Mouse (Mus musculus): ENCODE measurements around the gene Dcaf15. TPM values are rescaled to one million over a fixed set of nuclear protein-coding genes. Genes with fewer than 3 reads are reported as not detected.

Dcaf15 gene
- polyA plus RNA-seq, 1 experiment from 2014 or later = 4.4 TPM

- Histone ChIP-seq H3K36me3 (ENCODE audit: control insufficient read depth, insufficient read depth, low read length) (no peaks in the 10 kb centered on the region), H3K4me2 (replicated peaks; ENCODE audit: low read depth) (peak overlapping the region; percentile 36), H3K27ac (replicated peaks) (peak overlapping the region; percentile 99), H3K4me1 (replicated peaks; ENCODE audit: control insufficient read depth, insufficient read depth) (peaks cover 8% of the 10 kb centered on the region; the same call in 1 of the 2 replicates), H3K9ac (ENCODE audit: low read length) (peak overlapping the region; percentile 90), H3K4me3 (ENCODE audit: low read depth, low read length) (peak overlapping the region; percentile 84), H3K9me3 (ENCODE audit: control insufficient read depth, low read length) (no peaks in the 10 kb centered on the region), H3K27me3 (ENCODE audit: control insufficient read depth, insufficient read depth, low read length) (no peaks in the 10 kb centered on the region)
- DNase-seq (ENCODE audit: low spot score) = peak; percentile 96
- 1% methylated on average over 43 of the region's 58 CpGs for WGBS
- ATAC-seq (ENCODE audit: low FRiP score, low TSS enrichment) = peak; percentile 75
- no peak for TF ChIP-seq EP300 (optimal IDR thresholded peaks at IDR 0.05)
- TF ChIP-seq CTCF (IDR thresholded peaks at IDR 0.05; ENCODE audit: low read depth) = no peak
These were observed 37.5 kb downstream of the Dcaf15 start for GRCm38 (mm10) chr8:84067047-84067573.

- no peaks in the 10 kb centered on the region for H3K9me3 ChIP-seq (ENCODE audit: control insufficient read depth, low read length)
- peak; percentile 97 for ATAC-seq (ENCODE audit: low FRiP score, low TSS enrichment)
- peak within 1 kb of the TSS; percentile 86 for H3K4me2 ChIP-seq (replicated peaks; ENCODE audit: low read depth)
- no peaks in the 10 kb centered on the region for H3K27me3 ChIP-seq (ENCODE audit: control insufficient read depth, insufficient read depth, low read length)
- H3K9ac ChIP-seq (ENCODE audit: low read length) = peak within 1 kb of the TSS; percentile 90
- under 1% methylated on average over 51 of the region's 51 CpGs for WGBS
- H3K36me3 ChIP-seq (ENCODE audit: control insufficient read depth, insufficient read depth, low read length) = no peaks in the 10 kb centered on the region
- peak within 1 kb of the TSS; percentile 84 for H3K4me3 ChIP-seq (ENCODE audit: low read depth, low read length)
- peak within 1 kb of the TSS; percentile 99 for H3K27ac ChIP-seq (replicated peaks)
- peak; percentile 98 for DNase-seq (ENCODE audit: low spot score)
- peaks cover 8% of the 10 kb centered on the region; the same call in 1 of the 2 replicates for H3K4me1 ChIP-seq (replicated peaks; ENCODE audit: control insufficient read depth, insufficient read depth)
- no peak for TF ChIP-seq CTCF (IDR thresholded peaks at IDR 0.05; ENCODE audit: low read depth)
- TF ChIP-seq EP300 (optimal IDR thresholded peaks at IDR 0.05) = peak; percentile 94
These were observed 38.2 kb downstream of the Dcaf15 start, which contains the start of gene Rfx1 for GRCm38 (mm10) chr8:84066291-84066930. Gene Rfx1 (plus strand): TSS chr8:84066834.

- H3K4me3 ChIP-seq (ENCODE audit: low read depth, low read length) = peak overlapping the region; percentile 62
- TF ChIP-seq EP300 (optimal IDR thresholded peaks at IDR 0.05) (no peak), CTCF (IDR thresholded peaks at IDR 0.05; ENCODE audit: low read depth) (no peak)
- no peaks in the 10 kb centered on the region for H3K36me3 ChIP-seq (ENCODE audit: control insufficient read depth, insufficient read depth, low read length)
- ATAC-seq (ENCODE audit: low FRiP score, low TSS enrichment) = no peak
- peak overlapping the region; percentile 86 for H3K27ac ChIP-seq (replicated peaks)
- peak overlapping the region; percentile 71 for H3K9ac ChIP-seq (ENCODE audit: low read length)
- H3K4me2 ChIP-seq (replicated peaks; ENCODE audit: low read depth) = peak overlapping the region; percentile 86
- no peak for DNase-seq (ENCODE audit: low spot score)
- no peaks in the 10 kb centered on the region for H3K27me3 ChIP-seq (ENCODE audit: control insufficient read depth, insufficient read depth, low read length)
- no peaks in the 10 kb centered on the region for H3K9me3 ChIP-seq (ENCODE audit: control insufficient read depth, low read length)
- WGBS = 20% methylated on average over 5 of the region's 5 CpGs
- H3K4me1 ChIP-seq (replicated peaks; ENCODE audit: control insufficient read depth, insufficient read depth) = peaks cover 6% of the 10 kb centered on the region; the same call in 1 of the 2 replicates
These were observed 39.0 kb downstream of the Dcaf15 start for GRCm38 (mm10) chr8:84065457-84066072.

- Histone ChIP-seq H3K9ac (ENCODE audit: low read length) (peak within 1 kb of the TSS; percentile 71), H3K4me3 (ENCODE audit: low read depth, low read length) (peak within 1 kb of the TSS; percentile 62), H3K9me3 (ENCODE audit: control insufficient read depth, low read length) (no peaks in the 10 kb centered on the region), H3K36me3 (ENCODE audit: control insufficient read depth, insufficient read depth, low read length) (no peaks in the 10 kb centered on the region), H3K4me1 (replicated peaks; ENCODE audit: control insufficient read depth, insufficient read depth) (peaks cover 5% of the 10 kb centered on the region; the same call in 1 of the 2 replicates), H3K27ac (replicated peaks) (peak within 1 kb of the TSS; percentile 86), H3K4me2 (replicated peaks; ENCODE audit: low read depth) (peak within 1 kb of the TSS; percentile 86), H3K27me3 (ENCODE audit: control insufficient read depth, insufficient read depth, low read length) (no peaks in the 10 kb centered on the region)
- no peak for TF ChIP-seq CTCF (IDR thresholded peaks at IDR 0.05; ENCODE audit: low read depth)
- TF ChIP-seq EP300 (optimal IDR thresholded peaks at IDR 0.05) = no peak
- DNase-seq (ENCODE audit: low spot score) = no peak
- WGBS = 88% methylated on average over 1 of the region's 1 CpGs
- no peak for ATAC-seq (ENCODE audit: low FRiP score, low TSS enrichment)
These were observed 39.5 kb downstream of the Dcaf15 start, which contains the start of gene Gm10643 for GRCm38 (mm10) chr8:84065037-84065436. Gene Gm10643 (minus strand): TSS chr8:84065137.

GRCm38 (mm10) chr8:84063861-84064610 lies 40.5 kb downstream of the Dcaf15 start:
- peaks cover 5% of the 10 kb centered on the region; the same call in 1 of the 2 replicates for H3K4me1 ChIP-seq (replicated peaks; ENCODE audit: control insufficient read depth, insufficient read depth)
- no peak overlapping the region for H3K4me3 ChIP-seq (ENCODE audit: low read depth, low read length)
- WGBS = 62% methylated on average over 8 of the region's 8 CpGs
- no peak overlapping the region for H3K9ac ChIP-seq (ENCODE audit: low read length)
- no peaks in the 10 kb centered on the region for H3K9me3 ChIP-seq (ENCODE audit: control insufficient read depth, low read length)
- H3K27me3 ChIP-seq (ENCODE audit: control insufficient read depth, insufficient read depth, low read length) = no peaks in the 10 kb centered on the region
- no peak overlapping the region for H3K4me2 ChIP-seq (replicated peaks; ENCODE audit: low read depth)
- no peak overlapping the region for H3K27ac ChIP-seq (replicated peaks)
- ATAC-seq (ENCODE audit: low FRiP score, low TSS enrichment) (no peak), DNase-seq (ENCODE audit: low spot score) (no peak)
- TF ChIP-seq EP300 (optimal IDR thresholded peaks at IDR 0.05) (no peak), CTCF (IDR thresholded peaks at IDR 0.05; ENCODE audit: low read depth) (no peak)
- H3K36me3 ChIP-seq (ENCODE audit: control insufficient read depth, insufficient read depth, low read length) = no peaks in the 10 kb centered on the region

All from stomach, postnatal 0 days (tissue).